Mouse (Mus musculus) gastrocnemius, adult 2 months (tissue): ENCODE measurements around the gene Rps6kb1. TPM values are rescaled to one million over a fixed set of nuclear protein-coding genes. Genes with fewer than 3 reads are reported as not detected.

Experiments used
- DNase-seq: peaks from one replicate; pipeline ENCODE4 v3.0.0; 2022
- H3K27ac ChIP-seq: fragments of 200-600 bp; 2 replicates; pipeline ENCODE4 v1.8.1; 2022; ENCODE audit warnings: mild to moderate bottlenecking
- H3K4me3 ChIP-seq: fragments of 200-600 bp; 2 replicates; pipeline ENCODE4 v1.8.1; 2022; ENCODE audit warnings: mild to moderate bottlenecking, moderate library complexity
- CTCF ChIP-seq: fragments of 200-600 bp; IDR thresholded peaks from 2 replicates; pipeline ENCODE4 v1.8.1; 2022; ENCODE audit warnings: antibody characterized with exemption, mild to moderate bottlenecking, moderate library complexity
- intact Hi-C: fragments of 180-260 bp; cut with DNase I; formaldehyde crosslinking; loops from one replicate; pipeline ENCODE4 v1.15.1; 2025
- total RNA-seq, 2 experiments: library from RNA; stranded (reverse); gene quantifications; 2 replicates each; pipeline ENCODE4 v1.2.3; 2021

The Rps6kb1 gene
- total RNA-seq, 2 experiments from 2014 or later, result 21.1 to 22.3 TPM

GRCm38 (mm10) chr11:86585598-86585984, 41.0 kb upstream of the Rps6kb1 start:
- no peak for TF ChIP-seq CTCF
- no peak for DNase-seq
- Histone ChIP-seq H3K4me3 (peak overlapping the region; percentile 68), H3K27ac (peak overlapping the region; percentile 84)
- intact Hi-C loops, result no loop called here

- TF ChIP-seq CTCF, result no peak
- no peak for DNase-seq
- H3K4me3 ChIP-seq, result peak overlapping the region; percentile 68
- peak overlapping the region; percentile 84 for H3K27ac ChIP-seq
- intact Hi-C loops, result no loop called here
Measured at GRCm38 (mm10) chr11:86584898-86585597, 40.4 kb upstream of the Rps6kb1 start.

GRCm38 (mm10) chr11:86583990-86584897, 39.6 kb upstream of the Rps6kb1 start:
- no peak for DNase-seq
- peak overlapping the region; percentile 68; the same call in 1 of the 2 replicates for H3K4me3 ChIP-seq
- TF ChIP-seq CTCF, result no peak
- intact Hi-C loops, result no loop called here
- peak overlapping the region; percentile 84 for H3K27ac ChIP-seq

GRCm38 (mm10) chr11:86583313-86583825, 38.8 kb upstream of the Rps6kb1 start:
- TF ChIP-seq CTCF, result no peak
- intact Hi-C loops, result no loop called here
- Histone ChIP-seq H3K4me3 (no peak overlapping the region), H3K27ac (peak overlapping the region; percentile 94)
- no peak for DNase-seq

- H3K27ac ChIP-seq, result peak overlapping the region; percentile 94
- intact Hi-C loops, result no loop called here
- no peak for TF ChIP-seq CTCF
- DNase-seq, result no peak
- no peak overlapping the region for H3K4me3 ChIP-seq
Measured at GRCm38 (mm10) chr11:86582543-86583260, 38.1 kb upstream of the Rps6kb1 start.

- Histone ChIP-seq H3K27ac (peak overlapping the region; percentile 94), H3K4me3 (peak overlapping the region; percentile 69)
- TF ChIP-seq CTCF, result no peak
- intact Hi-C loops, result no loop called here
- DNase-seq, result no peak
Measured at GRCm38 (mm10) chr11:86581943-86582542, 37.4 kb upstream of the Rps6kb1 start.

- Histone ChIP-seq H3K27ac (peak overlapping the region; percentile 94), H3K4me3 (peak overlapping the region; percentile 69)
- intact Hi-C loops, result no loop called here
- peak; percentile 64 for DNase-seq
- peak; percentile 18; the same call in 1 of the 2 replicates for TF ChIP-seq CTCF
Measured at GRCm38 (mm10) chr11:86581250-86581753, 36.7 kb upstream of the Rps6kb1 start.

- DNase-seq, result no peak
- peak overlapping the region; percentile 69 for H3K4me3 ChIP-seq
- TF ChIP-seq CTCF, result no peak
- intact Hi-C loops, result no loop called here
- peak overlapping the region; percentile 94 for H3K27ac ChIP-seq
Measured at GRCm38 (mm10) chr11:86580319-86581113, 35.9 kb upstream of the Rps6kb1 start.

- TF ChIP-seq CTCF, result no peak
- intact Hi-C loops, result no loop called here
- Histone ChIP-seq H3K27ac (peak overlapping the region; percentile 94), H3K4me3 (no peak overlapping the region)
- DNase-seq, result no peak
Measured at GRCm38 (mm10) chr11:86579731-86580318, 35.2 kb upstream of the Rps6kb1 start.

- intact Hi-C loops, result no loop called here
- peak overlapping the region; percentile 94 for H3K27ac ChIP-seq
- peak overlapping the region; percentile 23 for H3K4me3 ChIP-seq
- DNase-seq, result peak; percentile 73
- TF ChIP-seq CTCF, result no peak
Measured at GRCm38 (mm10) chr11:86578809-86579730, 34.5 kb upstream of the Rps6kb1 start.
